Mouse (Mus musculus) heart, embryonic 15.5 days (tissue): ENCODE data around the gene Dnmt3a. TPM values are rescaled to one million over a fixed set of nuclear protein-coding genes. Genes with fewer than 3 reads are reported as not detected.

Experiments used
- ATAC-seq: fragments of 200-750 bp; cut with Nextera tagmentation; replicated peaks from 2 replicates; pipeline ENCODE4 v1.8.0; 2017; ENCODE audit warnings: low read depth, moderate TSS enrichment; ENCODE audit not compliant: insufficient number of reproducible peaks, insufficient read depth, low FRiP score
- H3K27ac ChIP-seq: fragments of 300-500 bp; sonication (generic); 2 replicates; pipeline ENCODE4 v1.5.1; 2015; ENCODE audit warnings: mild to moderate bottlenecking, inconsistent platforms
- H3K27me3 ChIP-seq: fragments of 300-500 bp; sonication (generic); 2 replicates; pipeline ENCODE4 v1.6.1; 2015; ENCODE audit warnings: inconsistent platforms
- H3K36me3 ChIP-seq: fragments of 300-500 bp; sonication (generic); 2 replicates; pipeline ENCODE4 v1.6.1; 2015; ENCODE audit warnings: mild to moderate bottlenecking, inconsistent platforms
- H3K4me1 ChIP-seq: fragments of 300-500 bp; sonication (generic); replicated peaks from 2 replicates; pipeline ENCODE4 v1.6.1; 2015; ENCODE audit warnings: inconsistent platforms
- H3K4me2 ChIP-seq: fragments of 300-500 bp; sonication (generic); 2 replicates; pipeline ENCODE4 v1.6.1; 2015; ENCODE audit warnings: inconsistent platforms, mild to moderate bottlenecking, moderate library complexity
- H3K4me3 ChIP-seq: fragments of 300-500 bp; sonication (generic); 2 replicates; pipeline ENCODE4 v1.5.1; 2015; ENCODE audit warnings: mild to moderate bottlenecking, inconsistent platforms
- H3K9ac ChIP-seq: fragments of 300-500 bp; sonication (generic); 2 replicates; pipeline ENCODE4 v1.6.1; 2015; ENCODE audit warnings: mild to moderate bottlenecking, inconsistent platforms
- H3K9me3 ChIP-seq: fragments of 300-500 bp; sonication (generic); replicated peaks from 2 replicates; pipeline ENCODE4 v1.6.1; 2016; ENCODE audit warnings: inconsistent platforms
- WGBS: fragments of 180-500 bp; shearing (Covaris S2); methylation state at CpG from one replicate; pipeline ENCODE4 v1.1.7; 2015; ENCODE audit warnings: mixed read lengths; 5-methylcytosine and 5-hydroxymethylcytosine counted together
- polyA plus RNA-seq: library from polyadenylated mRNA; unstranded; fragments of >200 nt; fragmentation: Nextera tagmentation; extraction: Ambion mirVana; gene quantifications from 2 replicates; pipeline ENCODE4 v1.2.1, GENCODE M21; 2015

Gene Dnmt3a
- polyA plus RNA-seq, 1 experiment from 2014 or later: 79.9 TPM

DNA sequence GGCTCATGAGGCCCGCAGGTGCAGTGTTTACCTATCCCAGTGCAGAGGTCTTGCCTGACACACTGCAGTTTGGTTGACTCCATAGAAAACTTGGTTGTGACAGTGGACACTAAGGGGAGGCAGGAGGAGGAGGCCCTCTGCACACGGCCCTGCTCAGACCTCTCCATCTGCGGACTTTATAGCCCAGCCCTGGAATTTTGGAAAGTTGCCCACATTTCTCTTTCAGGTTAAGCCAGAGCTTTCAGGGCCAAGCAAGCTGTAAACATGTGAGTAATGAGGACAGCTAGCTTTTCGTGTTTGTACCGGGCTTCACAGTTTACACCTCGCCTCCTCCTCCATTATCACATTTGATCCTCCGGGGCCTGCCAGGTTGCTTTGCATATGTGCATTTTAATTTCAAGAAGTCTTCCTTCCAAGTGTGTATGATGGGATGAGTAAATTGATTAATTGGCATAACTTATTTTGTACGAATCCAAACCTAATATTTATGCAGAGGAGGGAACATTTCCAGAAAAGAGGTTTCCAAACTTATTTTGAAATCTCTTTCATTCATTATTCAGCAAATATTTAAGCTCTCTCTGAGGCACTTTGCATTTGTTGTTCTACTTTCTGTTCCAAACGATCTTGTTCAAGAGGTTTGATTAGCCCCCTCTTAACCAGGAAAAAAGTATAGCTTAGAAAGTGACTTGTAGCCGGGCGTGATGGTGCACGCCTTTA is 61.0 kb downstream of the Dnmt3a start:
- no peak overlapping the region for H3K9ac ChIP-seq
- no peak overlapping the region for H3K4me2 ChIP-seq
- H3K4me1 ChIP-seq: peaks cover 57% of the 10 kb centered on the region
- no peak overlapping the region for H3K4me3 ChIP-seq
- H3K36me3 ChIP-seq: peaks cover 15% of the 10 kb centered on the region
- 49% methylated on average over 12 of the region's 12 CpGs for WGBS
- ATAC-seq: no peak; the same call in 1 of the 2 replicates
- peak overlapping the region; percentile 72 for H3K27ac ChIP-seq
- H3K9me3 ChIP-seq: no peaks in the 10 kb centered on the region
- no peaks in the 10 kb centered on the region for H3K27me3 ChIP-seq

DNA sequence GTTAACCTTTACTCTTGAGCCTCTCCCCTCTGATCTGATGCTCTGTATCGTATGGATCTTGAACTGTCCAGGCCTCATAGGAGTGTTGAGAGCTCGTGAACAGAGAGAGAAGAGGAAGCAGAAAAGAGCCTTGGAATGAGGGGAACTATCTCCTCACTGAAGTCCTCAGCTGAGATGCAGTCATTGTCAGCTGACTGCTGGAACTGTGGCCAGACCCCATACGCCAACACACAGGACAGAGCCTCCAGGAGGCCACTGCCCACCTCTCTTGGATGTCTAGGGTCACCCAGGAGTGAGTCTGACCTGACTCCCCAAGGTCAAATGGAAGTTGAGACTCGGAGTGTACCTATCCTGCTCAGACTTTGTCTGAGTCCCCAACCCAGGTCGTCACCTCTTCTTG is 62.3 kb downstream of the Dnmt3a start:
- H3K4me1 ChIP-seq: peaks cover 70% of the 10 kb centered on the region
- ATAC-seq: no peak
- no peaks in the 10 kb centered on the region for H3K27me3 ChIP-seq
- 52% methylated on average over 5 of the region's 5 CpGs for WGBS
- no peak overlapping the region for H3K4me2 ChIP-seq
- H3K9ac ChIP-seq: no peak overlapping the region
- H3K27ac ChIP-seq: peak overlapping the region; percentile 72
- peaks cover 12% of the 10 kb centered on the region for H3K36me3 ChIP-seq
- H3K4me3 ChIP-seq: no peak overlapping the region
- no peaks in the 10 kb centered on the region for H3K9me3 ChIP-seq

DNA sequence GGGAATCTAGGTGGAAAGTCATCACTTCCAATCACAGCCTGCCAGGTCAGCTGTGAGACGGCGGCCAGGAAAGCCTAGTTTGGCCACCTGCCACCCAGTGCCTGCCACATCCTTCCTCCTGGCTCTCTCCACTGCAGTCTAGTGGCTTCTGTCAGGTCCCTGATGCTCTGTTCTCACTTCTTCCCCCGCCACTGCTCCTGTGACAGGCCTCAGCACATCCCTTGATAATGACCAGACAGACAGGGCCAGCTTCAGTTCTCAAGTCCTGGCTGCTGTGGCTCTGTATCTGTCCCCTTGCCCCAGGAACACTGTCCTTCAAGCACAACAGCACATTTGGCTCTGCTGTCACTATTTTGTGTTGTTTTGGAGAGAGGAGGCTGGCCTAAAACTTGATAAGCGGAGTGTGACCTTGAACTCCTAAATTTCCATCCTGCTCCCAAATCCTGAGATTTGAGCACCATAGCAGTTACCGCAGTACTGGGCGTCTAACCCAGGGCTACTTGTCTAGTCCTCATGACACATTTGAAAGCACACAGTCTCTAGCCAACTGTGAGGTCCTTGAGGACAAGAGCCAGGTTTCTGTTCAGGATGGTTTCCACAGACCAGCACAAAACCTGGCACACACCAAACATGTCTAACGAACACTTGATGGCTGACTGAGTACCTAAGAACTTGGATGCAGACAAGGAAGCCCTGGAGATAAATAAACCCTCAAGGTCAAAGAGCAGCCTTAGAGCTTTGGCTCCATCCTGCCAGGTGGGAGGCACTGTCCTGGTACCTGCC is 63.1 kb downstream of the Dnmt3a start:
- peaks cover 12% of the 10 kb centered on the region for H3K36me3 ChIP-seq
- 30% methylated on average over 7 of the region's 7 CpGs for WGBS
- no peaks in the 10 kb centered on the region for H3K9me3 ChIP-seq
- H3K27me3 ChIP-seq: no peaks in the 10 kb centered on the region
- no peak overlapping the region for H3K4me3 ChIP-seq
- H3K27ac ChIP-seq: peak overlapping the region; percentile 72
- ATAC-seq: peak; percentile 28; the same call in 1 of the 2 replicates
- H3K9ac ChIP-seq: no peak overlapping the region
- no peak overlapping the region for H3K4me2 ChIP-seq
- H3K4me1 ChIP-seq: peaks cover 77% of the 10 kb centered on the region

DNA sequence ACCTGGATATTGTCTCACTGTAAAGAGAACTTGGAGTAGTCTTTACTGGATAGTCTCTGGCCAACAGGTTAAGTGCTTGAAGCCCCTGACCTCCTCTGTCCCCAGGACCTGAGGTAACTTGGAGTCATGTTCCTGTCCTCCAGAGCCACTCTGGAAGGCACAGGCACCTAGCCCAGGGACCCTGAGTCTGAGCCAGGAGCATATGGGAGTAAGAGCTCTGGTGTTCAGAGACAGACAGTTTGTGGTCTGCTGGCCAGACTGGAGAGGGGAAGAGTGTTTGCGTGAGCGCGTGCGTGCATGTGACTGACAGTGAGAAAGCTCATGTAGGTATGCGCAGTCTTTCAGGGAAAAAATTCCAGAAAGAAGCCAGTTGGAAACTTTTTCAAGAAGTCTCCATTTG is 64.2 kb downstream of the Dnmt3a start:
- H3K36me3 ChIP-seq: peaks cover 16% of the 10 kb centered on the region

DNA sequence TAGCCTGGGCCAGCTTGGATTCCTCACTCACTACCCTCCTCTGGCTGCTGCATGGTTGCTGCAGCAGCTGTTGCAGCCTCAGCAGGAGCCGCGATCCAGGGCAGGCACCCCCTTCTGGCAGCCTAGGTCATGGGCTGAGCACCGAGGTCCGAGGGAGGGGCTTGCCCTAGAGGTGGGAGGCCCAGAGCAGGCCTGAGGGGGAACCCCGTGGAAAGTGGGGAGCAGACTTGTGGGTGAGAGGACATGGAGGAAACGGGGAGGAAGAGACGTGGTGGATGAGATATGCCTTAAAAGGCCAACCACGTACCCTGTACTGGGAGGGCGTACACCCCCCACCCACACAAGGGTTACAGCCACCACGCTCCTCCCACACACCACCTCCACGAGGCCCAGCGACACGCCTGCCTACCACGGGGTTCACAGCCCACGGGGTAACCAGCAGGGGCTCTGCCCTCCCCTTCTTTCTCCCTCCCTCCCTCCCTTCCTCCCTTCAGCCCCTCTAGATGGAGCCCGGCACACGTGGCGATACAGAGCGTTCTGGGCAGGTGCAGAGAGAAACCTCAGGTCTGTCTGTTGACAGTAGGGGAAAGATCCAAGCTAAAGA is 65.2 kb downstream of the Dnmt3a start:
- peak; percentile 29 for ATAC-seq
- H3K36me3 ChIP-seq: peaks cover 10% of the 10 kb centered on the region
- H3K9ac ChIP-seq: peak overlapping the region; percentile 7; the same call in 1 of the 2 replicates
- WGBS: 22% methylated on average over 19 of the region's 19 CpGs
- no peaks in the 10 kb centered on the region for H3K9me3 ChIP-seq
- no peak overlapping the region for H3K4me3 ChIP-seq
- H3K27ac ChIP-seq: peak overlapping the region; percentile 58
- no peaks in the 10 kb centered on the region for H3K27me3 ChIP-seq
- H3K4me2 ChIP-seq: peak overlapping the region; percentile 21; the same call in 1 of the 2 replicates
- H3K4me1 ChIP-seq: peaks cover 79% of the 10 kb centered on the region

More for the DNA sequence above, 64.2 kb downstream of the Dnmt3a start:
- 79% methylated on average over 5 of the region's 5 CpGs for WGBS
- Histone ChIP-seq H3K4me3 (no peak overlapping the region), H3K9me3 (no peaks in the 10 kb centered on the region), H3K27me3 (no peaks in the 10 kb centered on the region), H3K9ac (no peak overlapping the region), H3K4me1 (peaks cover 84% of the 10 kb centered on the region), H3K27ac (peak overlapping the region; percentile 72), H3K4me2 (no peak overlapping the region)
- ATAC-seq: no peak

DNA sequence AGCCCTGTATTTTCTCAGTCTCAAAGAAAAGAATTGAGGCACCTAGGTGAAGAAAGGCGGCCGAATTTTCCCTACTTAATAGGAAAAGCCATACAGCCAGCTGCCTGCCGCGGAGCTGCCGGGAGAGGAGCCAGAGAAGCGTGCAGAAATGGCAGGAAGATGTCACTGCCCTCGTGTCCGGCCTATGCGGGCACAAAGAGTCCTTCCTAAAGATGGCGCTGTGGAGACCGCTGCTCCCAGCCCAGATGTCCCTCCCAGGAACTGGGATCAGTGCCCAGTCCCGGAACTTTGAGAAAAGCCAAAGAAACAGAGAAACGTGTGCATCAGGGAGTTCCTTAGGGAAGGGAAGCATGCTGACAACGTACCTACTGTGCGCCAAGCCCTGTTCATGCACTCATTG is 65.8 kb downstream of the Dnmt3a start:
- no peaks in the 10 kb centered on the region for H3K9me3 ChIP-seq
- H3K36me3 ChIP-seq: peaks cover 6% of the 10 kb centered on the region; the same call in 1 of the 2 replicates
- no peak overlapping the region for H3K9ac ChIP-seq
- H3K27me3 ChIP-seq: no peaks in the 10 kb centered on the region
- ATAC-seq: no peak
- H3K27ac ChIP-seq: peak overlapping the region; percentile 58
- peaks cover 73% of the 10 kb centered on the region for H3K4me1 ChIP-seq
- H3K4me3 ChIP-seq: no peak overlapping the region
- H3K4me2 ChIP-seq: no peak overlapping the region
- 30% methylated on average over 15 of the region's 15 CpGs for WGBS

DNA sequence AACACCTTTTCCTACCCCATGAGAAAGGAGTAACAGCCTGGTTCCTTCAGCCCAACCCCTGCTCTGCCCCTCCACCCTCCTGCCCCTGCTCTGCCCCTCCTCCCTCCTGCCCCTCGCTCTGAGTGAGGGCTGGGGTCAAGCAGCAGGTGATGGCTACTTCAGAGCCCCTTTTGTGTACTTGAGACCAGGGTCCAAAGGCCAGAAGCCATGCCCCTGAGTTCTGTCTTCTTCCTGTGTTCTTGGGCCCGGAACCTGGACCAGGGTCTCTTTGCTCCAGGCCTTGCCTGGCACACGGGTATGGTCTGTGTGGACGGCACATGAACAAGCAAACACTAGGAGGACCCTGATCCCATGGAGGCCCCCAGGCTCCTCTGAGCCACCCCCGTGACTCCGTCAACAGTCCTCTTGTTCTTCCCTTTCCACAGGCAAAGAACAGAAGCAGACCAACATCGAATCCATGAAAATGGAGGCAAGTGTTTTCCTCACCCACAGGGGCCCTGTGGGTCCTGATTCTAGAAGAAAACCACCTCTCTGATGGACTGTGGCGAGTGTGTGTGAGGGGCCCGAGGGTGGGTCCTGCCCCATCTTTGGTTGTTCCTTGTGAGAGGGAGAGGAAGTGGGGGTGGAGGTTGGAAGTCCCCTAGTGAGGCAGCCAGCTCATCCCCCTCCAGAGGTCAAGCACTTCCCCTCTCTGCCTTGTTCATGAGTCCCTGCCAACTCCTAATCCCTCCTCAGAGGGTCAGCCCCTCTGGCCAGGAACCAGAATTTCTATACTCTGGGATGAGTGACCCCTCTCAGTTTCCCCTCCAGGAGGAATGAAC is 66.8 kb downstream of the Dnmt3a start:
- Histone ChIP-seq H3K36me3 (peaks cover 14% of the 10 kb centered on the region; the same call in 1 of the 2 replicates), H3K27ac (peak overlapping the region; percentile 58), H3K9ac (0 out of 2 replicates have a peak overlapping the region, but pooled peaks have one; percentile 13), H3K9me3 (no peaks in the 10 kb centered on the region), H3K4me1 (peaks cover 72% of the 10 kb centered on the region), H3K4me3 (no peak overlapping the region), H3K27me3 (no peaks in the 10 kb centered on the region), H3K4me2 (no peak overlapping the region)
- 75% methylated on average over 9 of the region's 9 CpGs for WGBS
- ATAC-seq: no peak

DNA sequence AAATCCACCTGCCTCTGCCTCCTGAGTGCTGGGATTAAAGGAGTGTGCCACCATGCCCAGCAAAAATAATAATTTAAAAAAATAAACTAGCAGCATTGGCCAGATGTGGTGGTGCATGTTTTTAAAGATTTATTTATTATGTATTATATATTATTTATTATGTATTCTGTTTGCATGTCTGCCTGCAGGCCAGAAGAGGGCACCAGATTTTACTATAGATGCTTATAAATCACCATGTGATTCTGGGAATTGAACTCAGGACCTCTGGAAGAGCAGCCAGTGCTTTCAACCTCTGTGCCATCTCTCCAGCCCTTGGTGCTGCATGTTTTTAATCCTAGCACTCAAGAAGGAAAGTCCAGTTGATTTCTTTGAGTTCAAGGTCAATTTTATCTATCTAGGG is 69.7 kb downstream of the Dnmt3a start:
- Histone ChIP-seq H3K4me1 (peaks cover 52% of the 10 kb centered on the region), H3K9ac (no peak overlapping the region), H3K4me2 (no peak overlapping the region), H3K9me3 (no peaks in the 10 kb centered on the region), H3K27ac (no peak overlapping the region), H3K4me3 (no peak overlapping the region), H3K36me3 (peaks cover 16% of the 10 kb centered on the region; the same call in 1 of the 2 replicates), H3K27me3 (no peaks in the 10 kb centered on the region)
- no peak for ATAC-seq

DNA sequence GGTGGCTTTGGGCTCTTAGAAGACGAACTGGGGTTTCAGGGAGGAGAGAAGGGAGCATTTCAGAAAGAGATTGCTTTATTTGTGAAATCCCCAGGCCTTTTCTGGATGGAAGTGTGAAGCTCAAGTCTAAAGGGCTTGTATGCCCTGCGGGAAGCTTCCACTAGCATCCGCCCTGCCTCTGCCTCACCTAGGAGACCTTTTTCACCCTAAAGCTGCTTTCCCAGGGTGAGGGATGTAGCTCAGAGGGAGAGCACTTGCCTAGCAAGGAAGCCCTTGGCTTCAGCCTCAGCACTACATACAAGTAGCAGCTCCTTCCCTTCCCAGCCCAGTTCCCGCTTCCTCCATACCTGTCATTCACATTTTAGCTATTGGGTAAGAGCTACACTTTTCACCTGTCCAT is 71.6 kb downstream of the Dnmt3a start:
- 84% methylated on average over 4 of the region's 4 CpGs for WGBS
- Histone ChIP-seq H3K4me3 (no peak overlapping the region), H3K27ac (no peak overlapping the region), H3K4me1 (peaks cover 41% of the 10 kb centered on the region), H3K9me3 (no peaks in the 10 kb centered on the region), H3K27me3 (no peaks in the 10 kb centered on the region), H3K36me3 (peaks cover 16% of the 10 kb centered on the region; the same call in 1 of the 2 replicates), H3K4me2 (no peak overlapping the region), H3K9ac (no peak overlapping the region)
- ATAC-seq: no peak

DNA sequence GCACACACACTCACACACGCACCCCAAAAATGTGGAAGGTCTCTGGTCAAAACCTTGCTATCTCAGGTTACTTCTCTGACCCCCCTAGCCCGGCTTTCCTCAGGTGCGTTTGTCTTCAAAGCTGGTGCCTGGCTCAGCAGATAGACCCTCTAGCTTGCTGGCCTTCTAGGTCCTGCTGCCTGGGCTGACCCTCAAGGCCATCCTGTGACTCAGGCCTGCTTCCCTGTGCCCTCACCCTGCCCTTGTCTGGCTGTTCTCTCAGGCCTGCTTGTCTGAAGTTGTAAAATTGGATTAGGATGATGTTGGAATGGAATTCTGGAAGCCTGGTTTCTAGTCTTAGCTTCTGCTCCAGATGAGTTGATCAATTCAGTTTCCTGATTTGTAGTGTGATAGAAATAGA is 75.7 kb downstream of the Dnmt3a start:
- 66% methylated on average over 3 of the region's 3 CpGs for WGBS
- H3K4me3 ChIP-seq: no peak overlapping the region
- no peak overlapping the region for H3K9ac ChIP-seq
- no peak overlapping the region for H3K27ac ChIP-seq
- ATAC-seq: no peak
- H3K4me1 ChIP-seq: peaks cover 48% of the 10 kb centered on the region
- no peak overlapping the region for H3K4me2 ChIP-seq
- peaks cover 19% of the 10 kb centered on the region; the same call in 1 of the 2 replicates for H3K36me3 ChIP-seq
- no peaks in the 10 kb centered on the region for H3K9me3 ChIP-seq
- no peaks in the 10 kb centered on the region for H3K27me3 ChIP-seq
